Mouse (Mus musculus) cortical plate, adult 2 months (tissue): ENCODE measurements around the gene Luc7l.

Source experiments
- CTCF ChIP-seq: fragments of 200-500 bp; IDR thresholded peaks from 2 replicates; pipeline ENCODE4 v1.5.1; 2011; ENCODE audit warnings: mild to moderate bottlenecking, control low read depth, low read length; ENCODE audit not compliant: insufficient read depth; ENCODE audit errors: extremely low read depth
- POLR2A ChIP-seq: fragments of 200-500 bp; IDR thresholded peaks from 2 replicates; pipeline ENCODE4 v1.6.1; 2011; ENCODE audit warnings: mild to moderate bottlenecking, low read length, control low read depth; ENCODE audit not compliant: insufficient read depth; ENCODE audit errors: extremely low read depth

DNA sequence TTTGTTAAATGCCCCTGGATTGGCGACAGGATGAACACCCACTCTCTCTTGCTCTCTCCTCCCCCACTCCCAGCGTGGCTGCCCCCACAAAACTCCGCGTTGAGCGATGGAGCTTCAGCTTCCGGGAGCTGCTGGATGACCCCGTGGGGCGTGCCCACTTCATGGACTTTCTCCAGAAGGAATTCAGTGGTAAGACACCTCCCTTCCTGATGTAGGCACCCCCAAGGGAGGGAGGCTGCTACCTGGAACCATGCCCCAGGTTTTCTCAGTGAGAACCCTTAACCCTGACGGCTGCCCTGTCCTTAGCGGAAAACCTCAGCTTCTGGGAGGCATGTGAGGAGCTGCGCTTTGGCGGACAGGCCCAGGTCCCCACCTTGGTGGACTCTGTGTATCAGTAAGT, 45.0 kb upstream of the Luc7l start, which contains the start of gene Arhgdig:
- no peak for TF ChIP-seq CTCF
- no peak for TF ChIP-seq POLR2A
